Mouse (Mus musculus) neural tube, embryonic 13.5 days (tissue): ENCODE measurements around the gene Rspo4. TPM values are rescaled to one million over a fixed set of nuclear protein-coding genes. Genes with fewer than 3 reads are reported as not detected.

Source experiments
- ATAC-seq: fragments of 200-750 bp; cut with Nextera tagmentation; 2 replicates; pipeline ENCODE4 v1.8.0; 2017; ENCODE audit warnings: low read depth, mild to moderate bottlenecking, moderate TSS enrichment, moderate library complexity
- H3K27ac ChIP-seq: fragments of 300-500 bp; sonication (generic); replicated peaks from 2 replicates; pipeline ENCODE4 v1.5.1; 2015; ENCODE audit warnings: moderate library complexity, mild to moderate bottlenecking, inconsistent platforms
- H3K27me3 ChIP-seq: fragments of 300-500 bp; sonication (generic); 2 replicates; pipeline ENCODE4 v1.6.1; 2015; ENCODE audit warnings: mild to moderate bottlenecking, inconsistent platforms
- H3K36me3 ChIP-seq: fragments of 300-500 bp; sonication (generic); 2 replicates; pipeline ENCODE4 v1.6.1; 2015; ENCODE audit warnings: mild to moderate bottlenecking, inconsistent platforms
- H3K4me1 ChIP-seq: fragments of 300-500 bp; sonication (generic); replicated peaks from 2 replicates; pipeline ENCODE4 v1.6.1; 2015; ENCODE audit warnings: inconsistent platforms
- H3K4me2 ChIP-seq: fragments of 300-500 bp; sonication (generic); 2 replicates; pipeline ENCODE4 v1.6.1; 2015; ENCODE audit warnings: inconsistent platforms, mild to moderate bottlenecking, moderate library complexity
- H3K4me3 ChIP-seq: fragments of 300-500 bp; sonication (generic); 2 replicates; pipeline ENCODE4 v1.5.1; 2015; ENCODE audit warnings: mild to moderate bottlenecking, inconsistent platforms
- H3K9ac ChIP-seq: fragments of 300-500 bp; sonication (generic); 2 replicates; pipeline ENCODE4 v1.6.1; 2015; ENCODE audit warnings: moderate library complexity, mild to moderate bottlenecking, inconsistent platforms
- H3K9me3 ChIP-seq: fragments of 300-500 bp; sonication (generic); 2 replicates; pipeline ENCODE4 v1.6.1; 2016; ENCODE audit warnings: inconsistent platforms
- WGBS: fragments of 180-500 bp; shearing (Covaris S2); methylation state at CpG from one replicate; pipeline ENCODE4 v1.1.7; 2015; 5-methylcytosine and 5-hydroxymethylcytosine counted together
- polyA plus RNA-seq: library from polyadenylated mRNA; unstranded; fragments of >200 nt; fragmentation: Nextera tagmentation; extraction: Ambion mirVana; gene quantifications from 2 replicates; pipeline ENCODE4 v1.2.1, GENCODE M21; 2015

The Rspo4 gene
- polyA plus RNA-seq: 0.40 and 0.67 TPM in 2 replicates

GRCm38 (mm10) chr2:151842648-151843226, at the start of gene Rspo4:
Gene Rspo4 (plus strand): TSS chr2:151842927.
- H3K4me2 ChIP-seq: peak within 1 kb of the TSS; percentile 63
- 1% methylated on average over 50 of the region's 50 CpGs for WGBS
- no peaks in the 10 kb centered on the region for H3K9me3 ChIP-seq
- H3K27ac ChIP-seq: no peak within 1 kb of the TSS
- H3K27me3 ChIP-seq: peaks cover 42% of the 10 kb centered on the region
- peak; percentile 61; the same call in 1 of the 2 replicates for ATAC-seq
- no peaks in the 10 kb centered on the region for H3K36me3 ChIP-seq
- H3K4me1 ChIP-seq: peaks cover 9% of the 10 kb centered on the region
- peak within 1 kb of the TSS; percentile 54 for H3K9ac ChIP-seq
- H3K4me3 ChIP-seq: peak within 1 kb of the TSS; percentile 36

- H3K4me2 ChIP-seq: no peak overlapping the region
- no peak overlapping the region for H3K4me3 ChIP-seq
- no peaks in the 10 kb centered on the region for H3K4me1 ChIP-seq
- H3K27me3 ChIP-seq: no peaks in the 10 kb centered on the region
- no peak for ATAC-seq
- WGBS: 80% methylated on average over 4 of the region's 4 CpGs
- no peaks in the 10 kb centered on the region for H3K36me3 ChIP-seq
- no peak overlapping the region for H3K27ac ChIP-seq
- H3K9me3 ChIP-seq: no peaks in the 10 kb centered on the region
- no peak overlapping the region for H3K9ac ChIP-seq
Measured at GRCm38 (mm10) chr2:151815586-151815985, 27.1 kb upstream of the Rspo4 start.

GRCm38 (mm10) chr2:151862257-151862810, 19.6 kb downstream of the Rspo4 start:
- Histone ChIP-seq H3K4me3 (no peak overlapping the region), H3K9me3 (no peaks in the 10 kb centered on the region), H3K4me1 (no peaks in the 10 kb centered on the region), H3K27me3 (no peaks in the 10 kb centered on the region), H3K9ac (no peak overlapping the region), H3K4me2 (no peak overlapping the region), H3K36me3 (no peaks in the 10 kb centered on the region), H3K27ac (no peak overlapping the region)
- 44% methylated on average over 5 of the region's 5 CpGs for WGBS
- no peak for ATAC-seq

GRCm38 (mm10) chr2:151864941-151865340, 22.2 kb downstream of the Rspo4 start:
- 87% methylated on average over 6 of the region's 6 CpGs for WGBS
- H3K4me1 ChIP-seq: no peaks in the 10 kb centered on the region
- H3K27me3 ChIP-seq: no peaks in the 10 kb centered on the region
- no peak overlapping the region for H3K4me2 ChIP-seq
- H3K4me3 ChIP-seq: no peak overlapping the region
- no peak overlapping the region for H3K27ac ChIP-seq
- H3K9ac ChIP-seq: no peak overlapping the region
- H3K36me3 ChIP-seq: no peaks in the 10 kb centered on the region
- H3K9me3 ChIP-seq: no peaks in the 10 kb centered on the region
- ATAC-seq: no peak

- Histone ChIP-seq H3K9ac (no peak overlapping the region), H3K4me1 (no peaks in the 10 kb centered on the region), H3K4me3 (no peak overlapping the region), H3K27ac (no peak overlapping the region), H3K9me3 (no peaks in the 10 kb centered on the region), H3K36me3 (no peaks in the 10 kb centered on the region), H3K27me3 (no peaks in the 10 kb centered on the region), H3K4me2 (no peak overlapping the region)
- WGBS: 35% methylated on average over 4 of the region's 4 CpGs
- 0 out of 2 replicates have a peak, but pooled peaks have one; percentile 59 for ATAC-seq
Measured at GRCm38 (mm10) chr2:151866487-151866886, 23.8 kb downstream of the Rspo4 start.

- Histone ChIP-seq H3K9me3 (no peaks in the 10 kb centered on the region), H3K4me2 (no peak overlapping the region), H3K36me3 (no peaks in the 10 kb centered on the region), H3K27me3 (no peaks in the 10 kb centered on the region), H3K4me1 (no peaks in the 10 kb centered on the region), H3K4me3 (no peak overlapping the region), H3K9ac (no peak overlapping the region), H3K27ac (no peak overlapping the region)
- no peak for ATAC-seq
- WGBS: 85% methylated on average over 8 of the region's 8 CpGs
Measured at GRCm38 (mm10) chr2:151868196-151868595, 25.5 kb downstream of the Rspo4 start.

- no peaks in the 10 kb centered on the region for H3K4me1 ChIP-seq
- H3K4me2 ChIP-seq: no peak overlapping the region
- no peak overlapping the region for H3K27ac ChIP-seq
- no peaks in the 10 kb centered on the region for H3K9me3 ChIP-seq
- no peak overlapping the region for H3K4me3 ChIP-seq
- H3K9ac ChIP-seq: no peak overlapping the region
- H3K27me3 ChIP-seq: 0 out of 2 replicates have a peak, but pooled peaks cover 6% of the 10 kb centered on the region
- no peak for ATAC-seq
- no peaks in the 10 kb centered on the region for H3K36me3 ChIP-seq
Measured at GRCm38 (mm10) chr2:151874551-151874950, 31.8 kb downstream of the Rspo4 start.

- Histone ChIP-seq H3K4me2 (no peak overlapping the region), H3K27me3 (0 out of 2 replicates have a peak, but pooled peaks cover 6% of the 10 kb centered on the region), H3K4me1 (no peaks in the 10 kb centered on the region), H3K4me3 (no peak overlapping the region), H3K36me3 (no peaks in the 10 kb centered on the region), H3K27ac (no peak overlapping the region), H3K9me3 (no peaks in the 10 kb centered on the region), H3K9ac (no peak overlapping the region)
- peak; percentile 75 for ATAC-seq
- WGBS: 13% methylated on average over 8 of the region's 8 CpGs
Measured at GRCm38 (mm10) chr2:151876012-151876485, 33.3 kb downstream of the Rspo4 start.

GRCm38 (mm10) chr2:151878645-151879044, 35.9 kb downstream of the Rspo4 start:
- Histone ChIP-seq H3K4me3 (no peak overlapping the region), H3K4me1 (no peaks in the 10 kb centered on the region), H3K27me3 (0 out of 2 replicates have a peak, but pooled peaks cover 6% of the 10 kb centered on the region), H3K9me3 (no peaks in the 10 kb centered on the region), H3K9ac (no peak overlapping the region), H3K36me3 (no peaks in the 10 kb centered on the region), H3K4me2 (no peak overlapping the region), H3K27ac (no peak overlapping the region)
- no peak for ATAC-seq
- WGBS: 83% methylated on average over 3 of the region's 3 CpGs

- Histone ChIP-seq H3K4me2 (no peak overlapping the region), H3K9me3 (no peaks in the 10 kb centered on the region), H3K9ac (no peak overlapping the region), H3K27me3 (0 out of 2 replicates have a peak, but pooled peaks cover 6% of the 10 kb centered on the region), H3K36me3 (no peaks in the 10 kb centered on the region), H3K4me1 (no peaks in the 10 kb centered on the region), H3K4me3 (no peak overlapping the region), H3K27ac (no peak overlapping the region)
- 62% methylated on average over 2 of the region's 2 CpGs for WGBS
- no peak for ATAC-seq
Measured at GRCm38 (mm10) chr2:151879760-151880159, 37.0 kb downstream of the Rspo4 start.

GRCm38 (mm10) chr2:151891031-151891430, 48.3 kb downstream of the Rspo4 start:
- Histone ChIP-seq H3K4me2 (no peak overlapping the region), H3K4me3 (no peak overlapping the region), H3K4me1 (peaks cover 5% of the 10 kb centered on the region; the same call in 1 of the 2 replicates), H3K9ac (no peak overlapping the region), H3K27ac (no peak overlapping the region), H3K36me3 (no peaks in the 10 kb centered on the region), H3K27me3 (no peaks in the 10 kb centered on the region), H3K9me3 (no peaks in the 10 kb centered on the region)
- no peak; the same call in 1 of the 2 replicates for ATAC-seq
- 38% methylated on average over 6 of the region's 6 CpGs for WGBS

GRCm38 (mm10) chr2:151893122-151893774, 50.5 kb downstream of the Rspo4 start:
- peaks cover 5% of the 10 kb centered on the region; the same call in 1 of the 2 replicates for H3K4me1 ChIP-seq
- no peaks in the 10 kb centered on the region for H3K36me3 ChIP-seq
- H3K4me2 ChIP-seq: no peak overlapping the region
- 52% methylated on average over 15 of the region's 15 CpGs for WGBS
- ATAC-seq: no peak
- no peaks in the 10 kb centered on the region for H3K9me3 ChIP-seq
- H3K27me3 ChIP-seq: no peaks in the 10 kb centered on the region
- no peak overlapping the region for H3K4me3 ChIP-seq
- H3K9ac ChIP-seq: no peak overlapping the region
- no peak overlapping the region for H3K27ac ChIP-seq
